Mouse (Mus musculus) adrenal gland (tissue): ENCODE results near the gene Ubap2.

Source experiments
- intact Hi-C: fragments of 180-260 bp; cut with DNase I; formaldehyde crosslinking; loops from one replicate; pipeline ENCODE4 v1.15.1; 2025
- long read RNA-seq, 2 experiments: library from polyadenylated mRNA; unstranded; transcript quantifications; one replicate each; pipeline ENCODE4 v2.0.0; 2020; ENCODE audit warnings: borderline replicate concordance in 1 of 2; ENCODE audit not compliant: insufficient replicate concordance in 1 of 2

The Ubap2 gene
- long read RNA-seq, experiment 1, full-length matches to known transcripts: 2 of 7 reads
- long read RNA-seq, experiment 1, partial matches to known transcripts: 3 of 7 reads
- long read RNA-seq, experiment 1, other reads (novel, unspliced or antisense): 2 of 7 reads
- long read RNA-seq, experiment 2, full-length matches to known transcripts: 1 of 20 reads
- long read RNA-seq, experiment 2, partial matches to known transcripts: 16 of 20 reads
- long read RNA-seq, experiment 2, other reads (novel, unspliced or antisense): 3 of 20 reads

- intact Hi-C loops: no loop called here
Observed at GRCm38 (mm10) chr4:41274980-41275850, at the start of gene Ubap2. TSS of gene Ubap2 (minus strand) at chr4:41275144.

- intact Hi-C loops: no loop called here
Observed at GRCm38 (mm10) chr4:41320971-41321370, 46.0 kb upstream of the Ubap2 start.

GRCm38 (mm10) chr4:41318267-41318666, 43.3 kb upstream of the Ubap2 start:
- intact Hi-C loops: no loop called here

GRCm38 (mm10) chr4:41315173-41315572, 40.2 kb upstream of the Ubap2 start:
- intact Hi-C loops: loop anchor here (2.0 kb wide), 1 partner anchor 34 kb away; the partner anchor contains the start of gene Ubap1

GRCm38 (mm10) chr4:41314141-41315129, 39.5 kb upstream of the Ubap2 start, which contains the start of gene Dcaf12:
TSS of gene Dcaf12 (minus strand) at chr4:41314889.
- intact Hi-C loops: loop anchor here (2.0 to 5.0 kb wide), 2 partner anchors 34 to 78 kb away; partner anchors contain the start of gene Ubap1

- intact Hi-C loops: loop anchor here (2.0 to 5.0 kb wide), 2 partner anchors 35 to 79 kb away; partner anchors contain the start of gene Ubap1
Observed at GRCm38 (mm10) chr4:41313722-41314121, 38.8 kb upstream of the Ubap2 start.

GRCm38 (mm10) chr4:41310567-41311563, 35.9 kb upstream of the Ubap2 start:
- intact Hi-C loops: loop anchor here (5.0 kb wide), 1 partner anchor 81 kb away; no protein-coding TSS in a partner anchor

GRCm38 (mm10) chr4:41307406-41307805, 32.5 kb upstream of the Ubap2 start:
- intact Hi-C loops: no loop called here

- intact Hi-C loops: no loop called here
Observed at GRCm38 (mm10) chr4:41304302-41304701, 29.4 kb upstream of the Ubap2 start.

GRCm38 (mm10) chr4:41303671-41304070, 28.7 kb upstream of the Ubap2 start:
- intact Hi-C loops: no loop called here

GRCm38 (mm10) chr4:41298976-41299375, 24.0 kb upstream of the Ubap2 start:
- intact Hi-C loops: no loop called here

GRCm38 (mm10) chr4:41295960-41296359, 21.0 kb upstream of the Ubap2 start:
- intact Hi-C loops: no loop called here

GRCm38 (mm10) chr4:41295507-41295906, 20.6 kb upstream of the Ubap2 start:
- intact Hi-C loops: no loop called here

- intact Hi-C loops: no loop called here
Observed at GRCm38 (mm10) chr4:41293907-41294306, 19.0 kb upstream of the Ubap2 start.

- intact Hi-C loops: loop anchor here (5.0 kb wide), 3 partner anchors 63 to 238 kb away; no protein-coding TSS in a partner anchor
Observed at GRCm38 (mm10) chr4:41289802-41290201, 14.9 kb upstream of the Ubap2 start.

GRCm38 (mm10) chr4:41286420-41286819, 11.5 kb upstream of the Ubap2 start:
- intact Hi-C loops: loop anchor here (5.0 kb wide), 3 partner anchors 59 to 234 kb away; no protein-coding TSS in a partner anchor

GRCm38 (mm10) chr4:41284087-41284486, 9.1 kb upstream of the Ubap2 start:
- intact Hi-C loops: no loop called here

- intact Hi-C loops: no loop called here
Observed at GRCm38 (mm10) chr4:41275927-41276326, 983 bp upstream of the Ubap2 start.

- intact Hi-C loops: no loop called here
Observed at GRCm38 (mm10) chr4:41274377-41274979, 466 bp downstream of the Ubap2 start.
